Comparison of ENCODE assay signal across 9 mouse cellular contexts in genomic region chr1:83407616-83408015, GRCm38 (mm10). TPM values are rescaled to one million over a fixed set of nuclear protein-coding genes. Genes with fewer than 3 reads are reported as not detected.
DNase-seq lines count a peak whose midpoint lies in the region; ATAC-seq and TF ChIP-seq lines count a peak whose summit lies in the region.
"Had no signal": no experiment of that assay in that cellular context is flagged by ENCODE, and none has a peak within 500 bp of the region (broad histone marks: within the 10 kb centered on the region; RNA-seq: fewer than 3 reads in every experiment).

No protein-coding gene starts in this region.

- intact Hi-C loops in heart, postnatal 36 days (cut with DNase I) = loop anchor here (5.0 kb wide), 2 partner anchors 185 to 310 kb away; no protein-coding TSS in a partner anchor

- TF ChIP-seq POLR2A in ES-Bruce4 (IDR thresholded peaks at IDR 0.05; ENCODE audit: insufficient read depth, low read length) = no peak

- peak overlapping the region; percentile 74 for H3K27ac ChIP-seq in heart, embryonic 12.5 days (ENCODE audit: poor library complexity, severe bottlenecking)
- no peak overlapping the region for H3K27ac ChIP-seq in ES-Bruce4 (ENCODE audit: insufficient read depth, low read length)
- H3K27ac ChIP-seq in forebrain, postnatal 0 days (ENCODE audit: low read depth, low read length) = no peak overlapping the region; the same call in 1 of the 2 replicates
- H3K27ac ChIP-seq in liver, embryonic 16.5 days (ENCODE audit: low read length) = no peak overlapping the region
- H3K27ac ChIP-seq: macrophage had no signal

- peak; percentile 19; the same call in 1 of the 2 replicates for ATAC-seq in heart, embryonic 12.5 days (ENCODE audit: insufficient number of reproducible peaks, low FRiP score)
- peak; percentile 52 for ATAC-seq in forebrain, postnatal 0 days
- no peak for ATAC-seq in liver, embryonic 16.5 days (ENCODE audit: low read depth)
- ATAC-seq in megakaryocyte-erythroid progenitor cell, adult 5-6 weeks (replicated peaks; ENCODE audit: low FRiP score, low TSS enrichment, poor library complexity, severe bottlenecking) = no peak
- ATAC-seq in inflammation-experienced regulatory T-cells, adult 6 months = no peak

- H3K9ac ChIP-seq in heart, embryonic 12.5 days = peak overlapping the region; percentile 78
- H3K9ac ChIP-seq in ES-Bruce4 (ENCODE audit: low read depth, poor library complexity, severe bottlenecking) = no peak overlapping the region
- H3K9ac ChIP-seq in forebrain, postnatal 0 days = peak overlapping the region; percentile 56
- H3K9ac ChIP-seq in liver, embryonic 16.5 days (ENCODE audit: low read depth, low read length) = no peak overlapping the region

- DNase-seq in heart, postnatal 36 days = no peak
- DNase-seq in forebrain, postnatal 0 days = no peak
- DNase-seq in retina, embryonic 14.5 days (ENCODE audit: low spot score) = no peak

- TF ChIP-seq EP300 in ES-Bruce4 (IDR thresholded peaks at IDR 0.05; ENCODE audit: insufficient read depth, low read depth, low read length) = no peak

- peak overlapping the region; percentile 87 for H3K4me2 ChIP-seq in heart, embryonic 12.5 days
- peak overlapping the region; percentile 91 for H3K4me2 ChIP-seq in forebrain, postnatal 0 days (ENCODE audit: low read depth)
- H3K4me2 ChIP-seq in liver, embryonic 16.5 days (ENCODE audit: low read depth, low read length) = no peak overlapping the region

- WGBS in heart, embryonic 12.5 days = 2% methylated on average over 11 of the region's 11 CpGs
- 6% methylated on average over 11 of the region's 11 CpGs for WGBS in forebrain, postnatal 0 days
- WGBS in liver, embryonic 16.5 days (ENCODE audit: insufficient replicate concordance) = 4% methylated on average over 11 of the region's 11 CpGs

- H3K36me3 ChIP-seq in heart, embryonic 12.5 days = no peaks in the 10 kb centered on the region
- no peaks in the 10 kb centered on the region for H3K36me3 ChIP-seq in ES-Bruce4 (ENCODE audit: control insufficient read depth, insufficient read depth, low read length, poor library complexity, severe bottlenecking)
- H3K36me3 ChIP-seq in forebrain, postnatal 0 days (ENCODE audit: insufficient read depth) = no peaks in the 10 kb centered on the region
- H3K36me3 ChIP-seq in liver, embryonic 16.5 days (ENCODE audit: control insufficient read depth, insufficient read depth) = no peaks in the 10 kb centered on the region

- no peaks in the 10 kb centered on the region for H3K27me3 ChIP-seq in heart, embryonic 12.5 days (replicated peaks)
- no peaks in the 10 kb centered on the region for H3K27me3 ChIP-seq in ES-Bruce4 (ENCODE audit: control insufficient read depth, insufficient read depth, low read length, poor library complexity, severe bottlenecking)
- H3K27me3 ChIP-seq in forebrain, postnatal 0 days (ENCODE audit: insufficient read depth, low read length) = no peaks in the 10 kb centered on the region; the same call in 1 of the 2 replicates
- H3K27me3 ChIP-seq in liver, embryonic 16.5 days (ENCODE audit: control insufficient read depth, insufficient read depth, low read depth, low read length) = no peaks in the 10 kb centered on the region

- peak overlapping the region; percentile 70 for H3K4me3 ChIP-seq in heart, embryonic 12.5 days
- H3K4me3 ChIP-seq in ES-Bruce4 (ENCODE audit: low read depth, low read length) = peak overlapping the region; percentile 40
- peak overlapping the region; percentile 56 for H3K4me3 ChIP-seq in forebrain, postnatal 0 days (ENCODE audit: low read depth, low read length)
- H3K4me3 ChIP-seq in liver, embryonic 16.5 days (ENCODE audit: low read depth, low read length) = 0 out of 2 replicates have a peak overlapping the region, but pooled peaks have one; percentile 8

- H3K4me1 ChIP-seq in heart, embryonic 12.5 days (replicated peaks) = 0 out of 2 replicates have a peak, but pooled peaks cover 6% of the 10 kb centered on the region
- H3K4me1 ChIP-seq in ES-Bruce4 (ENCODE audit: control insufficient read depth, insufficient read depth, low read length) = no peaks in the 10 kb centered on the region
- H3K4me1 ChIP-seq in forebrain, postnatal 0 days (ENCODE audit: insufficient read depth) = peaks cover 3% of the 10 kb centered on the region
- H3K4me1 ChIP-seq in liver, embryonic 16.5 days (ENCODE audit: control insufficient read depth, low read depth, low read length) = no peaks in the 10 kb centered on the region

- TF ChIP-seq CTCF in ES-Bruce4 (IDR thresholded peaks at IDR 0.05; ENCODE audit: low read depth, low read length) = no peak
- TF ChIP-seq CTCF in forebrain, postnatal 0 days (IDR thresholded peaks at IDR 0.05; ENCODE audit: low read depth) = no peak

- no peaks in the 10 kb centered on the region for H3K9me3 ChIP-seq in heart, embryonic 12.5 days (replicated peaks)
- H3K9me3 ChIP-seq in ES-Bruce4 (replicated peaks; ENCODE audit: control insufficient read depth, insufficient read depth, low read length, poor library complexity, severe bottlenecking) = no peaks in the 10 kb centered on the region
- H3K9me3 ChIP-seq in forebrain, postnatal 0 days (ENCODE audit: low read length) = no peaks in the 10 kb centered on the region
- no peaks in the 10 kb centered on the region for H3K9me3 ChIP-seq in liver, embryonic 16.5 days (replicated peaks; ENCODE audit: control insufficient read depth, low read length)

RNA-seq across cellular contexts. Expression of gene Sphkap, which starts 0.4 kb away (rescaled TPM):
- 22.9 and 24.5 TPM in 2 replicates for polyA plus RNA-seq in heart, embryonic 12.5 days (2016; fragmentation: Nextera tagmentation; extraction: Ambion mirVana)
- under 1 TPM; 0.36 to 0.68 TPM for total RNA-seq in heart, postnatal 36 days (2021)
- polyA plus RNA-seq in ES-Bruce4 (2011; ENCODE audit: insufficient read depth, insufficient read length, low read depth, missing spikeins) = not detected in 2 replicates
- total RNA-seq in forebrain, postnatal 0 days (2014; rRNA removed) = 67.6 and 73.8 TPM in 2 replicates
- polyA plus RNA-seq in forebrain, postnatal 0 days (2015; fragmentation: Nextera tagmentation; extraction: Ambion mirVana) = 15.4 and 25.0 TPM in 2 replicates
- 0.02 TPM in 1 of 2 replicates, not detected in the other for polyA plus RNA-seq in liver, embryonic 16.5 days (2015; fragmentation: Nextera tagmentation; extraction: Ambion mirVana)
- not detected in 2 replicates for total RNA-seq in megakaryocyte-erythroid progenitor cell, adult 5-6 weeks (2014; fragmentation: Nextera tagmentation)
- total RNA-seq in megakaryocyte-erythroid progenitor cell, adult 5-6 weeks (2017) = not detected in 2 replicates
- polyA plus RNA-seq in inflammation-experienced regulatory T-cells, adult 6 months (2017; shearing (Covaris generic)) = under 1 TPM in 1 of 3 experiments, not detected in 2; 0.04 TPM
- polyA plus RNA-seq: macrophage had no signal

Comparison
In these comparisons a context has a peak if more than half of its experiments do, and no peak if none do; other contexts are left out.
1. ATAC-seq: peak in heart, embryonic 12.5 days (single experiment) and forebrain, postnatal 0 days (single experiment); none in liver, embryonic 16.5 days (single experiment), megakaryocyte-erythroid progenitor cell, adult 5-6 weeks (single experiment) and inflammation-experienced regulatory T-cells, adult 6 months (single experiment).
2. H3K4me3 ChIP-seq: peak in every context shown above with its lines; median percentile 70 in heart, embryonic 12.5 days; 56 in forebrain, postnatal 0 days; 40 in ES-Bruce4; 8 in liver, embryonic 16.5 days.
3. H3K9ac ChIP-seq: peak in heart, embryonic 12.5 days (single experiment) and forebrain, postnatal 0 days (single experiment); none in ES-Bruce4 (single experiment) and liver, embryonic 16.5 days (single experiment).
4. RNA of gene Sphkap, which starts 0.4 kb away (polyA plus RNA-seq): 15.4 to 25.0 TPM in forebrain, postnatal 0 days and 22.9 to 24.5 TPM in heart, embryonic 12.5 days; 0.04 TPM in inflammation-experienced regulatory T-cells, adult 6 months, 0.02 TPM in liver, embryonic 16.5 days and not detected in ES-Bruce4; every median in the first group is over 10 times any median in the second.